Mouse (Mus musculus) liver, embryonic 15.5 days (tissue): ENCODE results near the gene Slc8a2. TPM values are rescaled to one million over a fixed set of nuclear protein-coding genes. Genes with fewer than 3 reads are reported as not detected.

Experiments used
- ATAC-seq: fragments of 200-750 bp; cut with Nextera tagmentation; 2 replicates; pipeline ENCODE4 v1.8.0; 2017; ENCODE audit warnings: moderate number of reproducible peaks, mild to moderate bottlenecking, moderate library complexity; ENCODE audit not compliant: insufficient read depth
- H3K27ac ChIP-seq: fragments of 300-500 bp; sonication (generic); replicated peaks from 2 replicates; pipeline ENCODE4 v1.5.1; 2015; ENCODE audit warnings: mild to moderate bottlenecking, inconsistent platforms
- H3K27me3 ChIP-seq: fragments of 300-500 bp; sonication (generic); 2 replicates; pipeline ENCODE4 v1.6.1; 2015; ENCODE audit warnings: mild to moderate bottlenecking, inconsistent platforms
- H3K36me3 ChIP-seq: fragments of 300-500 bp; sonication (generic); replicated peaks from 2 replicates; pipeline ENCODE4 v1.6.1; 2015; ENCODE audit warnings: moderate library complexity, mild to moderate bottlenecking, inconsistent platforms
- H3K4me1 ChIP-seq: fragments of 300-500 bp; sonication (generic); replicated peaks from 2 replicates; pipeline ENCODE4 v1.6.1; 2015; ENCODE audit warnings: inconsistent platforms
- H3K4me2 ChIP-seq: fragments of 300-500 bp; sonication (generic); 2 replicates; pipeline ENCODE4 v1.6.1; 2015; ENCODE audit warnings: moderate library complexity, mild to moderate bottlenecking, inconsistent platforms
- H3K4me3 ChIP-seq: fragments of 300-500 bp; sonication (generic); replicated peaks from 2 replicates; pipeline ENCODE4 v1.5.1; 2015; ENCODE audit warnings: mild to moderate bottlenecking, inconsistent platforms
- H3K9ac ChIP-seq: fragments of 300-500 bp; sonication (generic); 2 replicates; pipeline ENCODE4 v1.6.1; 2015; ENCODE audit warnings: moderate library complexity, mild to moderate bottlenecking, inconsistent platforms
- H3K9me3 ChIP-seq: fragments of 300-500 bp; sonication (generic); replicated peaks from 2 replicates; pipeline ENCODE4 v1.6.1; 2016; ENCODE audit warnings: inconsistent platforms
- WGBS: fragments of 180-500 bp; shearing (Covaris S2); methylation state at CpG from one replicate; pipeline ENCODE4 v1.1.7; 2015; ENCODE audit warnings: mixed read lengths; ENCODE audit not compliant: insufficient replicate concordance; 5-methylcytosine and 5-hydroxymethylcytosine counted together
- polyA plus RNA-seq: library from polyadenylated mRNA; unstranded; fragments of >200 nt; fragmentation: Nextera tagmentation; extraction: Ambion mirVana; gene quantifications from 2 replicates; pipeline ENCODE4 v1.2.1, GENCODE M21; 2015

Slc8a2 gene
- polyA plus RNA-seq, 1 experiment from 2014 or later = not detected

DNA sequence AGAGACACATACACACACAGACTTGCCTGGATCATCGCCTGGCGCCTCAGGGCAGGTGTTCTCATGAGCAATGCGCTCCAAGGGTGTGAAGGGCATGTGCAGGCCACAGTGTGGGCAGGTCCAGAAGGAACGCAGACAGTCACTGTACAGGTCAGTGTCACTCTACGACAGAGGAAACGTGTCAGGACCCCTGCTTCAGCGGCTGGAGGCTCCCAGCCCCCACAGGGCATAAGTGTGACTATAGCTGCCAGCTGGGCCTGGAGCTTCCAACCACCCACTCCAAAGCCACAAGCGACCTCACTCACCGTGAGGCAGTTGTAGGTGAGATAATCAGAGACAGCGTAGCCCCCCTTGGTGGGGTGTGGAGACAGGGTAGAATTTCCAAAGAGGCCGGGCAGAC is 68.9 kb downstream of the Slc8a2 start:
- no peak overlapping the region for H3K4me2 ChIP-seq
- no peak for ATAC-seq
- peaks cover 37% of the 10 kb centered on the region for H3K36me3 ChIP-seq
- no peaks in the 10 kb centered on the region for H3K27me3 ChIP-seq
- H3K4me3 ChIP-seq = no peak overlapping the region
- no peak overlapping the region for H3K9ac ChIP-seq
- no peaks in the 10 kb centered on the region for H3K9me3 ChIP-seq
- no peaks in the 10 kb centered on the region for H3K4me1 ChIP-seq
- WGBS = 76% methylated on average over 11 of the region's 11 CpGs
- no peak overlapping the region for H3K27ac ChIP-seq

- ATAC-seq = no peak
- H3K27ac ChIP-seq = no peak overlapping the region
- no peak overlapping the region for H3K9ac ChIP-seq
- H3K4me3 ChIP-seq = no peak overlapping the region
- H3K4me1 ChIP-seq = no peaks in the 10 kb centered on the region
- H3K36me3 ChIP-seq = peaks cover 45% of the 10 kb centered on the region
- 34% methylated on average over 6 of the region's 6 CpGs for WGBS
- no peak overlapping the region for H3K4me2 ChIP-seq
- no peaks in the 10 kb centered on the region for H3K27me3 ChIP-seq
- no peaks in the 10 kb centered on the region for H3K9me3 ChIP-seq
These were observed 71.5 kb downstream of the Slc8a2 start for GRCm38 (mm10) chr7:16201136-16201535.

DNA sequence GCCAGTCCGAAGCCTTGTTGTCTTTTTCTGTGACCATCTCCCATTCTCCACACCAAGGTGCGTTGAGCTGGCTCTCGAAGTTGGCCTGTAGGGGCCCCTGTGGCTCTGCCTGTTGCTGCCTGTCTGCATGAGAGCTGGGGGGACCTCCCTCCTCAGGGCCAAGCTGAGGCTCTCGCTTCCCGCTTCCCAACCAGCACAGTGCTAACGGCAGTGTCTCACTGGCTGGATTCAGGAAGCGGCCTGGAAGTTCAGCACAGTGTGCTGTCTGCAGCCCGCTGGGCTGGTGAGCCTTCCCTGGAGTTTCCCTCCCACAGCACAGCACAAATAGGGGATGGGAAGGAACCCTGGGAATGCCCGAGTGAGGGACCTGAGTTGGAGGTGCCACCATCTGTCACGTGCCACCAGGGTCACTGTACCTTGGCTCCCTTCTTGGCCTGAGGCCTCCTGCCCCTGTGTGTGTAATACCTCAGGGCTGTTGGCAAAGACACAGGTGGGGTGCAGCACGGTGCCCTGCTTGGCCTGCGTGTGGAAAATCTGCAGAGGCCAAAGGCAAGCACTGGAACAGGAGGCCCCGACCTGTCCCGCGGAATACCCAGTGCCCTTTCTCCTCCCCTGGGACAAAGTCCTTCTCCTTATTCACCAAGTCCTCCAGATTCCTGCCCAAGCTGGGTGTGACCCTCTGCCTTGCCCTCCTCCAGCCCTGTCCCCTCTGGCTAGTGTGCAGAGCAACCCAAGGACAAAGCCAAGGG is 73.3 kb downstream of the Slc8a2 start:
- H3K36me3 ChIP-seq = peaks cover 36% of the 10 kb centered on the region; the same call in 1 of the 2 replicates

GRCm38 (mm10) chr7:16203505-16203903 is 73.9 kb downstream of the Slc8a2 start:
- 84% methylated on average over 13 of the region's 13 CpGs for WGBS
- no peak overlapping the region for H3K9ac ChIP-seq
- no peaks in the 10 kb centered on the region for H3K4me1 ChIP-seq
- no peaks in the 10 kb centered on the region for H3K27me3 ChIP-seq
- peaks cover 31% of the 10 kb centered on the region; the same call in 1 of the 2 replicates for H3K36me3 ChIP-seq
- H3K4me2 ChIP-seq = no peak overlapping the region
- no peak overlapping the region for H3K27ac ChIP-seq
- no peaks in the 10 kb centered on the region for H3K9me3 ChIP-seq
- no peak overlapping the region for H3K4me3 ChIP-seq
- ATAC-seq = no peak

More for the DNA sequence above, 73.3 kb downstream of the Slc8a2 start:
- H3K27me3 ChIP-seq = no peaks in the 10 kb centered on the region
- H3K9me3 ChIP-seq = no peaks in the 10 kb centered on the region
- H3K4me3 ChIP-seq = no peak overlapping the region
- no peak overlapping the region for H3K9ac ChIP-seq
- WGBS = 79% methylated on average over 15 of the region's 15 CpGs
- H3K27ac ChIP-seq = no peak overlapping the region
- no peak for ATAC-seq
- H3K4me1 ChIP-seq = no peaks in the 10 kb centered on the region
- H3K4me2 ChIP-seq = no peak overlapping the region

DNA sequence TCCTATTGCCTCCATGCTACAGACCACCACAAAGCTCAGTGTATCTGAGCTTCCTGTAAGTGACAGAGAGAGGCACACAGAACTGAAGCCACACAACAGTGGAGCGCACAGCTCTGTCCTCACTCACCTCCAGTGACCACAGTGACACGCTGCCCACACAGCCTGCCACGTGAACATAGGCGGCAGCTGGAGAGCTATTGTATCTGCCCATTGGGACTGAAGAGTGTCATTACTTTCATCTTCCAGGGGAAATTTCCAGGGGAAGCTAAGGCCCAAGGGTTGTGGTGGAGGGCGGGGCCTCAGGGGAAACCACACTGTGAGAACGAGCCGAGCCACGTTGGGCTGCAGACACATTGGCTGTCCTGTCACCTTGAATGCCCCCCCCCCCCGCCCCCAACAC is 75.2 kb downstream of the Slc8a2 start:
- no peaks in the 10 kb centered on the region for H3K27me3 ChIP-seq
- no peak overlapping the region for H3K27ac ChIP-seq
- H3K9me3 ChIP-seq = no peaks in the 10 kb centered on the region
- no peak overlapping the region for H3K4me3 ChIP-seq
- no peaks in the 10 kb centered on the region for H3K4me1 ChIP-seq
- no peak for ATAC-seq
- peaks cover 31% of the 10 kb centered on the region; the same call in 1 of the 2 replicates for H3K36me3 ChIP-seq
- no peak overlapping the region for H3K9ac ChIP-seq
- 63% methylated on average over 8 of the region's 9 CpGs for WGBS
- H3K4me2 ChIP-seq = no peak overlapping the region

- no peak overlapping the region for H3K4me2 ChIP-seq
- H3K9me3 ChIP-seq = no peaks in the 10 kb centered on the region
- H3K36me3 ChIP-seq = peaks cover 33% of the 10 kb centered on the region
- ATAC-seq = no peak
- WGBS = 68% methylated on average over 7 of the region's 7 CpGs
- H3K27ac ChIP-seq = 0 out of 2 replicates have a peak overlapping the region, but pooled peaks have one; percentile 9
- no peaks in the 10 kb centered on the region for H3K4me1 ChIP-seq
- no peaks in the 10 kb centered on the region for H3K27me3 ChIP-seq
- H3K9ac ChIP-seq = no peak overlapping the region
- no peak overlapping the region for H3K4me3 ChIP-seq
These were observed 77.5 kb downstream of the Slc8a2 start for GRCm38 (mm10) chr7:16207076-16207475.

DNA sequence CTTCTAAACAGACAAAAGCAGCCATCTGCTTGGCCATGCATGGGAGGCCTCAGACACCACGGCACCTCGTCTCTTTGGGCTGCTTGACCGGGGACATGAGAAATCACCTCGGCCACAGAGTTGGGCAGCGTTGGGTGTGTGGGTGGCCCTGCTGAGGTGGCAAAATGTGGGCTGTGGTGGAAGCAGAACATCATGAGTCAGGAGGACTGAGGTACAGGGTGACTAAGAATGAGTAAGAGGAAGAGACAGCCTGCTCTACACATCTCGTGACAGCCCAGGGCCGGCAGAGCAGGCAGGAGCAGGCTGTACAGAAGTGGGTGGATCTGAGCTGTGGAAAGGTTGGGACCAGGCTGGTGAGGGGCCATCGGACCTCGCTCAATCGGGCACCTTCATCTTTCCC is 77.9 kb downstream of the Slc8a2 start:
- no peak overlapping the region for H3K4me3 ChIP-seq
- no peaks in the 10 kb centered on the region for H3K4me1 ChIP-seq
- no peaks in the 10 kb centered on the region for H3K9me3 ChIP-seq
- H3K27ac ChIP-seq = 0 out of 2 replicates have a peak overlapping the region, but pooled peaks have one; percentile 9
- 76% methylated on average over 10 of the region's 10 CpGs for WGBS
- no peak for ATAC-seq
- H3K36me3 ChIP-seq = peaks cover 33% of the 10 kb centered on the region
- H3K27me3 ChIP-seq = no peaks in the 10 kb centered on the region
- no peak overlapping the region for H3K4me2 ChIP-seq
- H3K9ac ChIP-seq = no peak overlapping the region

- peaks cover 24% of the 10 kb centered on the region for H3K36me3 ChIP-seq
- 75% methylated on average over 21 of the region's 21 CpGs for WGBS
- H3K9me3 ChIP-seq = no peaks in the 10 kb centered on the region
- no peak overlapping the region for H3K4me3 ChIP-seq
- no peak overlapping the region for H3K4me2 ChIP-seq
- H3K4me1 ChIP-seq = no peaks in the 10 kb centered on the region; the same call in 1 of the 2 replicates
- no peaks in the 10 kb centered on the region for H3K27me3 ChIP-seq
- H3K27ac ChIP-seq = no peak overlapping the region
- ATAC-seq = no peak
- no peak overlapping the region for H3K9ac ChIP-seq
These were observed 79.4 kb downstream of the Slc8a2 start for GRCm38 (mm10) chr7:16208781-16209665.

Other genes starting within 250 kb of the Slc8a2 start
- gene Crx, start 249.9 kb upstream of the Slc8a2 start, polyA plus RNA-seq = not detected in 2 replicates
- gene Crxos, start 247.2 kb upstream of the Slc8a2 start, polyA plus RNA-seq = not detected in 2 replicates
- 246 and 279 TPM in 2 replicates for gene Selenow, start 207.4 kb upstream of the Slc8a2 start, polyA plus RNA-seq
- gene Nop53, start 183.8 kb upstream of the Slc8a2 start, polyA plus RNA-seq = 76.1 and 81.2 TPM in 2 replicates
- 4.1 and 4.6 TPM in 2 replicates for gene Ehd2, start 162.3 kb upstream of the Slc8a2 start, polyA plus RNA-seq
- gene Bicra, start 81.9 kb upstream of the Slc8a2 start, polyA plus RNA-seq = 1.6 and 1.9 TPM in 2 replicates
- gene Zfp541, start 68.0 kb upstream of the Slc8a2 start, polyA plus RNA-seq = not detected in 2 replicates
- gene Napa, start 31.4 kb upstream of the Slc8a2 start, polyA plus RNA-seq = 159 and 169 TPM in 2 replicates
- 8.6 and 9.6 TPM in 2 replicates for gene Kptn, start 9.9 kb upstream of the Slc8a2 start, polyA plus RNA-seq
- gene Meis3, start 45.3 kb downstream of the Slc8a2 start, polyA plus RNA-seq = 1.3 and 1.7 TPM in 2 replicates
- gene Dhx34, start 92.2 kb downstream of the Slc8a2 start, polyA plus RNA-seq = 5.6 and 6.1 TPM in 2 replicates
- gene C5ar2, start 114.3 kb downstream of the Slc8a2 start, polyA plus RNA-seq = 0.89 and 1.0 TPM in 2 replicates
- gene C5ar1, start 129.7 kb downstream of the Slc8a2 start, polyA plus RNA-seq = 3.5 and 3.6 TPM in 2 replicates
- gene Inafm1, start 143.8 kb downstream of the Slc8a2 start, polyA plus RNA-seq = 4.4 and 5.4 TPM in 2 replicates
- 10.3 and 12.3 TPM in 2 replicates for gene Ccdc9, start 157.0 kb downstream of the Slc8a2 start, polyA plus RNA-seq
- gene Bbc3, start 178.6 kb downstream of the Slc8a2 start, polyA plus RNA-seq = 4.1 and 5.9 TPM in 2 replicates